Mouse (Mus musculus): ENCODE measurements at regions not wholly inside any gene's neighbourhood (a gene's known extent, or its start where the extent isn't known, plus 50 kb on each side); places are given as distances from the start of the nearest gene placed in this dataset.

DNA sequence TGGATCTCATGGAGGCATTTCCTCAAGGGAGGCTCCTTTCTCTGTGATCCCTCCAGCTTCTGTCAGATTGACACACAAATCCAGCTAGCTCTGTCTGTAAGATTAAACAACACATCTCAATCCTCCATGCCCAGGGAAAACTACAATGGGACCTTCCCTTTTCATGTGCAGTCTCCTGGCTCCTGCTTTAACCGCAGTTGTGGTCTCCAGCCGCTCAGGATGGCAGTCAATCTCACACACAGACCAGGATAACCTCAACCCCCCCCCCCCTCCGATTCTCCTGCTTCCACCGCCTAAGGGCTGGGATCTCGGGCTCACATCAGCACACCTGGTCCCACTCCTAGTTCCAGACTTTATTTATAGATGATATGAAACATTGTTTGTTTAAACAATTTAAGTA is 66.1 kb upstream of the Slc34a2 start:
- TF ChIP-seq CHD2 (IDR thresholded peaks at IDR 0.05; ENCODE audit: low read depth, low read length), result no peak
- no peak for TF ChIP-seq MAFK (IDR thresholded peaks at IDR 0.05; ENCODE audit: insufficient read depth, low read depth, low read length)
- no peak for TF ChIP-seq ZNF384 (IDR thresholded peaks at IDR 0.05; ENCODE audit: low read depth, low read length)
